Mouse (Mus musculus): Measurements from ENCODE around the gene Phlda1.

Phlda1 gene

GRCm38 (mm10) chr10:111505406-111505805, 680 bp upstream of the Phlda1 start:
- peak in 1 of 2 experiments; percentile 23 for DNase-seq

GRCm38 (mm10) chr10:111506926-111507459, 907 bp downstream of the Phlda1 start:
- no peak for DNase-seq

GRCm38 (mm10) chr10:111507460-111508211, 1.6 kb downstream of the Phlda1 start:
- DNase-seq = peak; percentile 58 to 75

GRCm38 (mm10) chr10:111508324-111509080, 2.4 kb downstream of the Phlda1 start:
- no peak for DNase-seq

GRCm38 (mm10) chr10:111509103-111509784, 3.2 kb downstream of the Phlda1 start:
- DNase-seq = no peak

- no peak for DNase-seq
Measured at GRCm38 (mm10) chr10:111509981-111510380, 3.9 kb downstream of the Phlda1 start.

- no peak for DNase-seq
Measured at GRCm38 (mm10) chr10:111510798-111511197, 4.7 kb downstream of the Phlda1 start.

GRCm38 (mm10) chr10:111512036-111512568, 6.0 kb downstream of the Phlda1 start:
- DNase-seq = peak; percentile 28 to 50

- no peak for DNase-seq
Measured at GRCm38 (mm10) chr10:111514282-111514885, 8.3 kb downstream of the Phlda1 start.

GRCm38 (mm10) chr10:111515071-111516010, 9.3 kb downstream of the Phlda1 start:
- no peak for DNase-seq

- DNase-seq = peak; percentile 22 to 27
Measured at GRCm38 (mm10) chr10:111516172-111516588, 10.1 kb downstream of the Phlda1 start.

GRCm38 (mm10) chr10:111516804-111517436, 10.8 kb downstream of the Phlda1 start:
- no peak for DNase-seq

GRCm38 (mm10) chr10:111518350-111518749, 12.3 kb downstream of the Phlda1 start:
- DNase-seq = no peak

- DNase-seq = peak; percentile 25 to 33
Measured at GRCm38 (mm10) chr10:111519620-111520370, 13.7 kb downstream of the Phlda1 start.

GRCm38 (mm10) chr10:111520621-111521020, 14.5 kb downstream of the Phlda1 start:
- DNase-seq = no peak

GRCm38 (mm10) chr10:111521636-111522035, 15.6 kb downstream of the Phlda1 start:
- DNase-seq = no peak

GRCm38 (mm10) chr10:111522230-111522629, 16.1 kb downstream of the Phlda1 start:
- no peak for DNase-seq

- no peak for DNase-seq
Measured at GRCm38 (mm10) chr10:111523894-111524293, 17.8 kb downstream of the Phlda1 start.

- no peak for DNase-seq
Measured at GRCm38 (mm10) chr10:111527057-111527456, 21.0 kb downstream of the Phlda1 start.

- no peak for DNase-seq
Measured at GRCm38 (mm10) chr10:111527613-111528012, 21.5 kb downstream of the Phlda1 start.

All from kidney, adult 8-10 months (tissue).